In the genomic region with DNA sequence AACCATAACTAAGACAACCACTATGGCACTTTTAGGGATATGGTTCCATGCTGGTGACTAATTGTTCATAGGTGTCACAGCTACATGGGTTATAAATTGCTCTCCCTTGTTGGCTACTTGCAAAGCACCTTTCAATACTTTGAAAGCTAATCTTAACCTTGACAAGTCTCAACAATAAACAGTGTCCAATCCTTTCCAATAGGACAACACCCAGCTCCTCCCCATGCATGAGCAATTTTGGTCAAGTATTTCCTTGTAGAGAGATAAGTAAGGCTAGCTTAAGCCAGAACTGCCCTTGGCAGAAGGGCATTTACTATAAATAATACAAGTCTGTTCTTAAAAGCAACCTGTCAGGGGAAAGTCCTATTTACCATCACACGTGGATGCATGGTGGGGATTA, we compare ENCODE assay signal across 25 mouse cellular contexts. TPM values are rescaled to one million over a fixed set of nuclear protein-coding genes. Genes with fewer than 3 reads are reported as not detected.
DNase-seq lines count a peak whose midpoint lies in the region; ATAC-seq and TF ChIP-seq lines count a peak whose summit lies in the region.
"Had no signal": no experiment of that assay in that cellular context is flagged by ENCODE, and none has a peak within 500 bp of the region (broad histone marks: within the 10 kb centered on the region; RNA-seq: fewer than 3 reads in every experiment).

No protein-coding gene starts in this region.

- H3K4me3 ChIP-seq in kidney, adult 2 months (ENCODE audit: insufficient read depth, low read depth, low read length) = no peak overlapping the region
- H3K4me3 ChIP-seq in kidney, embryonic 16.5 days (ENCODE audit: low read length) = no peak overlapping the region
- H3K4me3 ChIP-seq in stomach, embryonic 16.5 days (replicated peaks; ENCODE audit: low read length) = no peak overlapping the region
- H3K4me3 ChIP-seq: forebrain, embryonic 15.5 days; heart, embryonic 13.5 days; limb, embryonic 13.5 days; lung, embryonic 15.5 days; midbrain, embryonic 10.5 days; midbrain, embryonic 15.5 days had no signal

- no peak for TF ChIP-seq CTCF in kidney, adult 2 months (conservative IDR thresholded peaks at IDR 0.05; ENCODE audit: insufficient read depth, insufficient read length, low read depth, low read length)

- WGBS in kidney, adult 2 months = 30% methylated on average over 1 of the region's 1 CpGs
- 36% methylated on average over 1 of the region's 1 CpGs for WGBS in kidney, embryonic 16.5 days
- WGBS in stomach, embryonic 16.5 days = 26% methylated on average over 1 of the region's 1 CpGs

- no peak overlapping the region for H3K27ac ChIP-seq in kidney, adult 2 months (ENCODE audit: insufficient read depth, low read depth, low read length)
- no peak overlapping the region for H3K27ac ChIP-seq in kidney, embryonic 16.5 days (ENCODE audit: low read length)
- H3K27ac ChIP-seq in stomach, embryonic 16.5 days (ENCODE audit: low read length) = no peak overlapping the region
- H3K27ac ChIP-seq: forebrain, embryonic 15.5 days; heart, embryonic 13.5 days; limb, embryonic 13.5 days; lung, embryonic 15.5 days; midbrain, embryonic 10.5 days; midbrain, embryonic 15.5 days had no signal

- H3K36me3 ChIP-seq in kidney, adult 2 months (ENCODE audit: control insufficient read depth, insufficient read depth, low read length) = no peaks in the 10 kb centered on the region
- no peaks in the 10 kb centered on the region for H3K36me3 ChIP-seq in kidney, embryonic 16.5 days (ENCODE audit: insufficient read depth, low read length)
- no peaks in the 10 kb centered on the region for H3K36me3 ChIP-seq in stomach, embryonic 16.5 days (ENCODE audit: control insufficient read depth, insufficient read depth, low read length)
- H3K36me3 ChIP-seq: forebrain, embryonic 15.5 days; G1E; heart, embryonic 13.5 days; limb, embryonic 13.5 days; lung, embryonic 15.5 days; midbrain, embryonic 10.5 days; midbrain, embryonic 15.5 days had no signal

- DNase-seq in adrenal gland, adult 8-10 months = peak; percentile 4
- no peak for DNase-seq in adrenal gland, postnatal 4 days (ENCODE audit: low spot score in 2 of 2)
- DNase-seq in heart, adult 9 months (ENCODE audit: low spot score in 2 of 2) = peak; percentile 15 to 31
- no peak for DNase-seq in heart, postnatal 4 days
- peak; percentile 3 for DNase-seq in kidney, adult 2 months
- DNase-seq in testis, postnatal 14 days (ENCODE audit: low spot score) = no peak
- DNase-seq: cerebellum, adult 11 months; cerebellum, adult 9-10 months; cerebellum, postnatal 36 days; gastrocnemius, postnatal 25 days; kidney, postnatal 36 days; thymus, adult 2 months; thymus, postnatal 36 days had no signal

- TF ChIP-seq POLR2A in kidney, adult 2 months (IDR thresholded peaks at IDR 0.05; ENCODE audit: low read depth, low read length) = no peak

- no peak overlapping the region for H3K4me2 ChIP-seq in kidney, embryonic 16.5 days (replicated peaks; ENCODE audit: low read depth, low read length)
- H3K4me2 ChIP-seq in stomach, embryonic 16.5 days (ENCODE audit: low read depth, low read length) = no peak overlapping the region
- H3K4me2 ChIP-seq: forebrain, embryonic 15.5 days; heart, embryonic 13.5 days; limb, embryonic 13.5 days; liver, embryonic 11.5 days; lung, embryonic 15.5 days; midbrain, embryonic 15.5 days had no signal

- H3K9ac ChIP-seq in kidney, embryonic 16.5 days (replicated peaks; ENCODE audit: low read length) = no peak overlapping the region
- H3K9ac ChIP-seq in stomach, embryonic 16.5 days (ENCODE audit: low read length) = no peak overlapping the region
- H3K9ac ChIP-seq: forebrain, embryonic 15.5 days; heart, embryonic 13.5 days; limb, embryonic 13.5 days; lung, embryonic 15.5 days; midbrain, embryonic 15.5 days had no signal

- H3K4me1 ChIP-seq in kidney, adult 2 months (ENCODE audit: control insufficient read depth, insufficient read depth, low read length) = no peaks in the 10 kb centered on the region
- H3K4me1 ChIP-seq in kidney, embryonic 16.5 days (ENCODE audit: insufficient read depth, low read length) = no peaks in the 10 kb centered on the region
- no peaks in the 10 kb centered on the region for H3K4me1 ChIP-seq in stomach, embryonic 16.5 days (ENCODE audit: control insufficient read depth, insufficient read depth, low read length)
- H3K4me1 ChIP-seq: forebrain, embryonic 15.5 days; limb, embryonic 13.5 days; midbrain, embryonic 10.5 days; midbrain, embryonic 15.5 days had no signal

- no peaks in the 10 kb centered on the region for H3K27me3 ChIP-seq in kidney, adult 2 months (replicated peaks; ENCODE audit: control insufficient read depth, insufficient read depth, low read length)
- no peaks in the 10 kb centered on the region for H3K27me3 ChIP-seq in kidney, embryonic 16.5 days (ENCODE audit: insufficient read depth, low read length)
- H3K27me3 ChIP-seq in stomach, embryonic 16.5 days (ENCODE audit: control insufficient read depth, insufficient read depth, low read length) = no peaks in the 10 kb centered on the region
- H3K27me3 ChIP-seq: forebrain, embryonic 15.5 days; heart, embryonic 13.5 days; limb, embryonic 13.5 days; lung, embryonic 15.5 days; midbrain, embryonic 15.5 days had no signal

- ATAC-seq in kidney, embryonic 16.5 days (ENCODE audit: low FRiP score, low TSS enrichment) = no peak
- peak; percentile 62; the same call in 1 of the 2 replicates for ATAC-seq in stomach, embryonic 16.5 days (ENCODE audit: insufficient read depth, low FRiP score)
- ATAC-seq: forebrain, embryonic 15.5 days; hindbrain, embryonic 16.5 days; midbrain, embryonic 15.5 days had no signal

- no peaks in the 10 kb centered on the region for H3K9me3 ChIP-seq in kidney, embryonic 16.5 days (ENCODE audit: low read length)
- no peaks in the 10 kb centered on the region for H3K9me3 ChIP-seq in stomach, embryonic 16.5 days (replicated peaks; ENCODE audit: control insufficient read depth, low read length)
- H3K9me3 ChIP-seq: forebrain, embryonic 15.5 days; G1E; heart, embryonic 13.5 days; limb, embryonic 13.5 days; lung, embryonic 15.5 days; midbrain, embryonic 10.5 days; midbrain, embryonic 15.5 days had no signal

RNA-seq across cellular contexts. Expression of a gene that starts 47.5 kb away (rescaled TPM):
- 10 to 100 TPM in 2 of 4 experiments, 1 to 10 TPM in 1, not detected in 1; 6.7 to 19.6 (median 15.6) TPM for total RNA-seq in adrenal gland, adult 8-10 months (2022)
- 10 to 100 TPM in 1 of 2 experiments, not detected in 1; 20.2 TPM for total RNA-seq in adrenal gland, postnatal 4 days (2021)
- total RNA-seq in heart, postnatal 4 days (2021) = 10 to 100 TPM; 14.5 to 35.5 TPM
- polyA plus RNA-seq in kidney, adult 2 months (2012; rRNA removed) = not detected in 2 replicates
- polyA plus RNA-seq in kidney, embryonic 16.5 days (2015; fragmentation: Nextera tagmentation; extraction: Ambion mirVana) = 20.7 and 41.5 TPM in 2 replicates
- 26.9 and 53.9 TPM in 2 replicates for polyA plus RNA-seq in stomach, embryonic 16.5 days (2015; fragmentation: Nextera tagmentation; extraction: Ambion mirVana)
- polyA plus RNA-seq: frontal cortex, adult 2 months; G1E; thymus, adult 2 months had no signal

RNA-seq across cellular contexts. Expression of a gene that starts 53.0 kb away (rescaled TPM):
- total RNA-seq in adrenal gland, adult 8-10 months (2022) = 1 to 10 TPM; 6.5 to 8.8 (median 7.3) TPM
- total RNA-seq in adrenal gland, postnatal 4 days (2021) = 1 to 10 TPM; 7.4 to 7.6 TPM
- 1 to 10 TPM; 3.7 to 4.4 TPM for total RNA-seq in heart, postnatal 4 days (2021)
- 0.46 and 0.58 TPM in 2 replicates for polyA plus RNA-seq in kidney, adult 2 months (2012; rRNA removed)
- polyA plus RNA-seq in kidney, embryonic 16.5 days (2015; fragmentation: Nextera tagmentation; extraction: Ambion mirVana) = 6.5 and 8.1 TPM in 2 replicates
- polyA plus RNA-seq in stomach, embryonic 16.5 days (2015; fragmentation: Nextera tagmentation; extraction: Ambion mirVana) = 5.6 and 5.7 TPM in 2 replicates

RNA-seq across cellular contexts. Expression of a gene that starts 53.2 kb away (rescaled TPM):
- 10 to 100 TPM in 3 of 4 experiments, 1 to 10 TPM in 1; 7.0 to 16.9 (median 16.2) TPM for total RNA-seq in adrenal gland, adult 8-10 months (2022)
- 10 to 100 TPM in 1 of 2 experiments, 1 to 10 TPM in 1; 9.4 to 12.6 TPM for total RNA-seq in adrenal gland, postnatal 4 days (2021)
- 10 to 100 TPM; 22.6 to 25.7 TPM for total RNA-seq in heart, postnatal 4 days (2021)
- polyA plus RNA-seq in kidney, adult 2 months (2012; rRNA removed) = 5.2 and 15.3 TPM in 2 replicates
- polyA plus RNA-seq in kidney, embryonic 16.5 days (2015; fragmentation: Nextera tagmentation; extraction: Ambion mirVana) = 29.4 and 32.5 TPM in 2 replicates
- polyA plus RNA-seq in stomach, embryonic 16.5 days (2015; fragmentation: Nextera tagmentation; extraction: Ambion mirVana) = 24.7 and 32.6 TPM in 2 replicates

RNA-seq across cellular contexts. Expression of a gene that starts 53.2 kb away (rescaled TPM):
- total RNA-seq in adrenal gland, adult 8-10 months (2022) = 10 to 100 TPM; 12.5 to 27.4 (median 22.2) TPM
- total RNA-seq in adrenal gland, postnatal 4 days (2021) = 10 to 100 TPM; 13.2 to 18.9 TPM
- 10 to 100 TPM; 30.4 to 30.9 TPM for total RNA-seq in heart, postnatal 4 days (2021)
- polyA plus RNA-seq in kidney, adult 2 months (2012; rRNA removed) = 10.2 and 10.9 TPM in 2 replicates
- 17.1 and 18.2 TPM in 2 replicates for polyA plus RNA-seq in kidney, embryonic 16.5 days (2015; fragmentation: Nextera tagmentation; extraction: Ambion mirVana)
- polyA plus RNA-seq in stomach, embryonic 16.5 days (2015; fragmentation: Nextera tagmentation; extraction: Ambion mirVana) = 13.7 and 18.7 TPM in 2 replicates

Comparison
In these comparisons a context has a peak if more than half of its experiments do, and no peak if none do; other contexts are left out.
1. DNase-seq: peak in adrenal gland, adult 8-10 months (single experiment), heart, adult 9 months (2 of 2) and kidney, adult 2 months (single experiment); none in adrenal gland, postnatal 4 days (0 of 2), heart, postnatal 4 days (single experiment) and testis, postnatal 14 days (single experiment).